Mouse (Mus musculus) limb, embryonic 14.5 days (tissue): ENCODE measurements around the gene Tmem268. TPM values are rescaled to one million over a fixed set of nuclear protein-coding genes. Genes with fewer than 3 reads are reported as not detected.

Source experiments
- ATAC-seq: fragments of 200-750 bp; cut with Nextera tagmentation; 2 replicates; pipeline ENCODE4 v1.8.0; 2017; ENCODE audit warnings: low read depth, moderate number of reproducible peaks, moderate TSS enrichment; ENCODE audit not compliant: low FRiP score
- DNase-seq: peaks from one replicate; pipeline ENCODE4 v3.0.0-alpha.2; 2015; ENCODE audit warnings: low spot score
- H3K27ac ChIP-seq: fragments of 300-500 bp; sonication (generic); replicated peaks from 2 replicates; pipeline ENCODE4 v1.5.1; 2014; ENCODE audit warnings: low read depth, mild to moderate bottlenecking, low read length, moderate library complexity, mixed read lengths
- H3K27me3 ChIP-seq: fragments of 300-500 bp; sonication (generic); 2 replicates; pipeline ENCODE4 v1.6.1; 2014; ENCODE audit warnings: low read length, mixed read lengths; ENCODE audit not compliant: control insufficient read depth, insufficient read depth
- H3K36me3 ChIP-seq: fragments of 300-500 bp; sonication (generic); 2 replicates; pipeline ENCODE4 v1.6.1; 2014; ENCODE audit warnings: mild to moderate bottlenecking, low read length, moderate library complexity, mixed read lengths; ENCODE audit not compliant: control insufficient read depth, insufficient read depth
- H3K4me1 ChIP-seq: fragments of 300-500 bp; sonication (generic); 2 replicates; pipeline ENCODE4 v1.6.1; 2014; ENCODE audit warnings: antibody characterized with exemption, low read length, mixed read lengths; ENCODE audit not compliant: control insufficient read depth, insufficient read depth
- H3K4me2 ChIP-seq: fragments of 300-500 bp; sonication (generic); replicated peaks from 2 replicates; pipeline ENCODE4 v1.6.1; 2014; ENCODE audit warnings: low read depth, mild to moderate bottlenecking, low read length, moderate library complexity; ENCODE audit not compliant: severe bottlenecking
- H3K4me3 ChIP-seq: fragments of 300-500 bp; sonication (generic); replicated peaks from 2 replicates; pipeline ENCODE4 v1.5.1; 2014; ENCODE audit warnings: low read length
- H3K9ac ChIP-seq: fragments of 300-500 bp; sonication (generic); 2 replicates; pipeline ENCODE4 v1.6.1; 2014; ENCODE audit warnings: mild to moderate bottlenecking, low read depth, low read length, moderate library complexity; ENCODE audit not compliant: severe bottlenecking
- H3K9me3 ChIP-seq: fragments of 300-500 bp; sonication (generic); 2 replicates; pipeline ENCODE4 v1.6.1; 2016; ENCODE audit warnings: low read length; ENCODE audit not compliant: control insufficient read depth
- POLR2A ChIP-seq: fragments of 200-500 bp; IDR thresholded peaks from 2 replicates; pipeline ENCODE4 v1.8.0; 2012; ENCODE audit warnings: inconsistent platforms, mild to moderate bottlenecking, moderate library complexity, borderline replicate concordance; ENCODE audit not compliant: insufficient read depth, insufficient read length; ENCODE audit errors: extremely low read depth
- WGBS: fragments of 180-500 bp; shearing (Covaris S2); extraction: QIAGEN DNeasy Blood & Tissue Kit; methylation state at CpG from one replicate; pipeline ENCODE4 v1.1.7; 2014; 5-methylcytosine and 5-hydroxymethylcytosine counted together
- polyA plus RNA-seq, 2 experiments: library from polyadenylated mRNA; depleted of rRNA in 1 of 2; stranded (reverse) in 1 of 2; unstranded in 1 of 2; fragments of >200 nt; fragmentation: Nextera tagmentation in 1 of 2; extraction: Ambion mirVana in 1 of 2; gene quantifications; 2 replicates each; pipeline versions ENCODE4 v1.2.1 to v1.2.3; 2012 to 2014

Gene Tmem268
- polyA plus RNA-seq, 2 experiments, result 7.1 to 7.7 TPM

GRCm38 (mm10) chr4:63589987-63590386, 31.4 kb downstream of the Tmem268 start:
- ATAC-seq (no peak), DNase-seq (no peak)
- Histone ChIP-seq H3K4me3 (no peak overlapping the region), H3K27ac (no peak overlapping the region), H3K9me3 (no peaks in the 10 kb centered on the region), H3K4me2 (no peak overlapping the region), H3K27me3 (no peaks in the 10 kb centered on the region), H3K9ac (no peak overlapping the region), H3K4me1 (no peaks in the 10 kb centered on the region), H3K36me3 (no peaks in the 10 kb centered on the region)
- TF ChIP-seq POLR2A, result no peak
- 82% methylated on average over 7 of the region's 7 CpGs for WGBS

- Histone ChIP-seq H3K9me3 (no peaks in the 10 kb centered on the region), H3K27me3 (no peaks in the 10 kb centered on the region), H3K4me1 (no peaks in the 10 kb centered on the region), H3K27ac (no peak overlapping the region), H3K36me3 (no peaks in the 10 kb centered on the region), H3K4me2 (no peak overlapping the region), H3K9ac (no peak overlapping the region), H3K4me3 (no peak overlapping the region)
- WGBS, result 79% methylated on average over 4 of the region's 4 CpGs
- no peak for TF ChIP-seq POLR2A
- DNase-seq (no peak), ATAC-seq (no peak)
These were observed 32.0 kb downstream of the Tmem268 start for GRCm38 (mm10) chr4:63590538-63590937.

- ATAC-seq (peak; percentile 47; the same call in 1 of the 2 replicates), DNase-seq (no peak)
- H3K27me3 ChIP-seq, result no peaks in the 10 kb centered on the region
- H3K36me3 ChIP-seq, result no peaks in the 10 kb centered on the region
- no peaks in the 10 kb centered on the region for H3K4me1 ChIP-seq
- no peak overlapping the region for H3K4me2 ChIP-seq
- H3K9ac ChIP-seq, result no peak overlapping the region
- no peaks in the 10 kb centered on the region for H3K9me3 ChIP-seq
- 72% methylated on average over 5 of the region's 5 CpGs for WGBS
- no peak overlapping the region for H3K27ac ChIP-seq
- no peak overlapping the region for H3K4me3 ChIP-seq
- TF ChIP-seq POLR2A, result no peak
These were observed 36.0 kb downstream of the Tmem268 start for GRCm38 (mm10) chr4:63594459-63595110.

GRCm38 (mm10) chr4:63595259-63595658, 36.7 kb downstream of the Tmem268 start:
- no peak for ATAC-seq

GRCm38 (mm10) chr4:63596010-63596409, 37.4 kb downstream of the Tmem268 start:
- Histone ChIP-seq H3K4me2 (no peak overlapping the region), H3K36me3 (no peaks in the 10 kb centered on the region), H3K27me3 (no peaks in the 10 kb centered on the region), H3K9ac (no peak overlapping the region), H3K27ac (no peak overlapping the region), H3K4me1 (no peaks in the 10 kb centered on the region), H3K4me3 (no peak overlapping the region), H3K9me3 (no peaks in the 10 kb centered on the region)
- ATAC-seq (no peak), DNase-seq (no peak)
- 97% methylated on average over 4 of the region's 4 CpGs for WGBS
- TF ChIP-seq POLR2A, result no peak

More at GRCm38 (mm10) chr4:63595259-63595658, 36.7 kb downstream of the Tmem268 start:
- 75% methylated on average over 10 of the region's 10 CpGs for WGBS
- no peak for DNase-seq
- no peaks in the 10 kb centered on the region for H3K27me3 ChIP-seq
- H3K4me3 ChIP-seq, result no peak overlapping the region
- no peak overlapping the region for H3K27ac ChIP-seq
- H3K4me1 ChIP-seq, result no peaks in the 10 kb centered on the region
- TF ChIP-seq POLR2A, result no peak
- H3K9me3 ChIP-seq, result no peaks in the 10 kb centered on the region
- H3K9ac ChIP-seq, result no peak overlapping the region
- H3K36me3 ChIP-seq, result no peaks in the 10 kb centered on the region
- H3K4me2 ChIP-seq, result no peak overlapping the region
